Mouse (Mus musculus) embryo, embryonic 10.5 days (tissue): ENCODE results near the gene Rps26.
A peak's percentile ranks its signal among the peaks of the same experiment; 100 is the strongest.

Experiments
- DNase-seq: peaks from one replicate; pipeline ENCODE4 v3.0.0-alpha.2; 2015; ENCODE audit warnings: low spot score

Gene Rps26

DNA sequence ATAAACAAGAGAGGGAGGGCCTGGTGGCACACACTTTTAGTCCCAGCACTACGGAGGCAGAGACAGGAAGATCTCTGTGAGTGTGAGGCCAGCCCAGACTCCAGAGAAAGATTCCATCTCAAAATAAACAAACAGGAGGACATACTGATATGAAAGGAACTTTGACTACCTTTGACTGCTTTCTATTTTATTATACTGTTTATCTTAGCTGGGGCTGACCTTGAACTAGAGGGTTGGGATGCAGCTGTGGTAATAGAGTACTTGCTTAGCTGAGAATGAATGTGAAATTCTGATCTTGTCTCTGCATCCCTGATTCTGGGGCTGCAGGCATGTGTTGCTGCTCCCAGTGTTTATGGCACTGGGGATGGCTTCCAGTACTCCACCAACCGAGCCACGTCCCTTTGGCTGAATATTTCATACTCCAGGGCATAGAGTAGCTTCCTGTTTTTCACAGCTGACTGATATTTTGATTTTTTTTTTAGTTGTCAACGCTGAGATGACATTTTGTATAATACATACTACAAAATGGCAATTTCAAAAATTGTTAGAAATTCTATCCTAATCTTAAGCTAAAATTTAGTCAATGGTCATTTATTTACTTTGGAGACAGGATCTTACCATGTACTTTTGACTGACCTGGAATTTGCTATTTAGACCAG is 23.9 kb downstream of the Rps26 start:
- no peak for DNase-seq

DNA sequence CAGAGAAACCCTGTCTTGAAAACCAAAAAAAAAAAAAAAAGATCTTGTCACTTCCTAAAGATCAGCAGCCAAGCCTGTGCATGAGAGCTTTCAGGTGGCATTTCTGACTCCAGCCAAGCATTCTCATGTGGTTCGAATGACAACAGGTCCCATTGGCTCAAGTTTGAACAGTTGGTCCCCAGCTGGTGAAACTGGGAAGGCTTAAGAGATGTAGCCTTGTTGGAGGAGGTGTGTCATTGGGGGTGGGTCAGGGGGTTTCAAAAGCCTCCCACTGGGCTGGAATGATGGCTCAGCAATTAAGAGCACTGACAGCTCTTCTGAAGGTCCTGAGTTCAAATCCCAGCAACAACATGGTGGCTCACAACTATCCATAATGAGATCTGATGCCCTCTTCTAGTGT is 25.0 kb downstream of the Rps26 start:
- DNase-seq: no peak

- no peak for DNase-seq
Measured at GRCm38 (mm10) chr10:128598476-128598875, 28.1 kb downstream of the Rps26 start.

DNA sequence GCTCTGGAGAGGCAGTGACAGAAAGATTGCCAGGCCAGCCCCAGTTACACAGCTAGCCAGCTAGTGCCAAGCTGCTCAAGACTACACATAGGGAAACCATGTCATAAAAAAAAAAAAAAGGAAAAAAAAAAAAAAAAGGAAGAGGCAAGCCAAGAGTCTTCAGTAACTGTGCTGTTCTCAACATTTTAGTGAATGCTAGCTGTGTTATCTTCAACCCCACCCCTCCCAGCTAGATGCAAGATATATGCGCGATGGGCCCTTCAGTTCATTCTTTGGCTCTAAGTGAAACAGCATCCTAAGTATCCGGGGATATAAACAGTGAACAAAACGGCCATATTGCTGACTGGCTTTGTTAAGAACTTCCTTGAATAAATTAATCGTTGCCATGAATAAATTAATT is 33.8 kb downstream of the Rps26 start:
- DNase-seq: no peak

DNA sequence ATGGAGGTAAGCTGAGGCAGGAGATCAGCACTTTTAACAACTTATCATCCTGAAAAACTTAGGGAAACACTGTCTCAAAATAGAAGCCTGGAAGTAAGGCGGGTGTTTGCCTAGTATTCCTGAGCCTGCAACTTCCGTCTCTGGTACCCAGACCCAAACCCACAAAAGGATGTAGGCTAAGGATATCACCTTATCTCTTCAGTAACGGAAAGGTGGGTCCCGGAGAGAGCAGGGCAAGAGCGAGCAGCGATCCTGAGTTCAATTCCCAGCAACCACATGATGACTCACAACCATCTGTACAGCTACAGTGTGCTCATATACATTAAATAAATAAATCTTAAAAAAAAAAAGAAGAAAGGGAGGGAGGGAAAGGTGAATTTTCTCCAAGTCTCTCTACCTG is 35.1 kb downstream of the Rps26 start:
- no peak for DNase-seq

DNA sequence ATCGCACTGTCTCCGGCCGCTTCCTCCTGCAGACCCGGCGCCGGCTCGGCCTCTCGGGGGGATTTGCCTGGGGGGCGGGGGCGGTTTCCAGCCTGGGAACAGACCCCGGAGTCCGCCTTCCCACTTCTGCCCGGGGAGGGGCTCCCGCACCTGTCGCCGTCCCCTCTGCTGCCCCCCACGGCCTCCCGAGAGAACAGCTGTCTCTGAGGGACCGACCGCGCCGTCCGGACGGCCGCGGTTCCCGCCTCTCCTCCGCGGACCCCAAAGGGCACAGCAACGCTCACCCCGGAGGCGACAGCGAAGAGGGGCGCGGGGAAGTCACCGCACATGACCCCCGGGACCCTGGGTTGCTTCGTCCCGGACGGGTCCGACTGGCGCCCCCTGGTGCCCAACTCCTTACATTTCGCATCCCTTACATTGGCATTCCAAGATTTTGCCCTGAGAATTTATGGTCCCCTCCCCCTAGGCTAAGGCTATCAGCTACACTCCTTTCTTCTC is 36.3 kb downstream of the Rps26 start:
- peak; percentile 88 for DNase-seq

DNA sequence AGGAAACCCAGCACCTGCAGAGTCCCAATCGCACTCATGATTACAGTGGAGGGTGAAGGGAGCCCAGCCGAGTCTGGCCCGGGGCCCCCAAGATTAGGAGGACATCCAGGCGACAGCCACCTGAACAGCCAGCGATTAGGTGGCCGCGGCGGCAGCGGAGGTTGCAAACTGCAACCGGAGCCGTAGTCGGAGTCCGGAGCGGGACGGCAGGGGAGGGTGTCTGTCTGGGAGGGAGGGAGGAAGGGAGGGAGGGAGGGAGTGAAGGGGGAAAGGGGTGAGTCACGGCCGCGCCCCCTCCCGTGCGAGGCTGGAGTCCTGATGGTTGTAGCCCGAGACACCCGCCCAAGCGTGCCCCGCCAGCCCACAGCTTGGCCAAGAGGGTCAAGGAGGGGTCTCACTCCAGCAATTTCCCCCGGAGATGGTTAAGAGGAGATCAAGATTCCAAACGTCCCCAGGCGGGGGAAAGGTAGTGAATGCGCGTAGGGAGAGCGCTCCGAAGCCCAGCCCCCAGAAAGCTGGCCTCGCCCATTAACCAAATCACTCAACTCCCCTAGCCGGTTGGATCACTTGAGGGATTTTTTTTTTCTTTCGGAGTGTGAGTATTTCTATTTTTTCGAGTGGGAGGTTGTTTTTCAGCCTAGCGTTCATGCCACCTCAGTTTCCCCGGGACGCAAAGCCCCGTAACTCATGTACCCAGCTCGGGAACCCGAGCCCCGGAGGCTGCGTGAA is 36.9 kb downstream of the Rps26 start, which contains the start of gene Erbb3:
Erbb3 (minus strand) TSS at position 189 of the 729 bp plus-strand sequence.
- peak; percentile 78 for DNase-seq

DNA sequence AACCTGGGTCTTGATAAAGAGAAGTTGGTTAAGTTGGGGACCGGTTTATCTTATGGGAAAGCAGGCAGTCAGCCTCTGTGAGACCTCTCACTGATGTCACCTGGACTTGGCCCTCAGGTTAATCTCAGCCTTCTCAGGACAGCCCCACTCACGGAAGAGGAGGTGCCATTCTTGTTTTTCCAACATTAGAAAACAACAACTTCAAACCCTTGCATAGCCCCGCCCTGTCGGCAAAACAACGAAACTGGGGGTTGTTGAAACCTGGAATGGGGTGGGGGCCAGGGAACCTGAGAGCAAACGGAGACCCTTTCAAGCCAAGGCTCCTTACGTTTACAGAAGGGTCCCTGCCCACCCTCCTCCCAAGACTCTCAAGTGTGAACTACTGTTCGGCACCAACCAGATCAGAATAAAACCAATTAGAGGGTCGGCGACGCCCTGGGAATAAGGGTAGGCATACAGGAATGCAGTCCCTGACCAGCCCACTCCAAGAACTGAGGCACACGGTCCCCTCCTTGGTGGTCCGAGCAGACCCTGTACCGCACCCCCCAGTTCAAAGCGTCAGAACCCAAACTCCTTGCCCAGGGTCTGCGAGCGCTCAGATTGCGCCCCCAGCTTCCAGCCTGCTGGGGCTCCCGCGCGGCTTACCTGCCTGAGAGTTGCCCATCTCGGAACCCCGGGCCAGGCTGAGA is 37.6 kb downstream of the Rps26 start:
- peak; percentile 27 for DNase-seq

- DNase-seq: no peak
Measured at GRCm38 (mm10) chr10:128588136-128588535, 38.4 kb downstream of the Rps26 start.

- no peak for DNase-seq
Measured at GRCm38 (mm10) chr10:128587697-128588096, 38.9 kb downstream of the Rps26 start.

GRCm38 (mm10) chr10:128587120-128587519 is 39.4 kb downstream of the Rps26 start:
- no peak for DNase-seq

DNA sequence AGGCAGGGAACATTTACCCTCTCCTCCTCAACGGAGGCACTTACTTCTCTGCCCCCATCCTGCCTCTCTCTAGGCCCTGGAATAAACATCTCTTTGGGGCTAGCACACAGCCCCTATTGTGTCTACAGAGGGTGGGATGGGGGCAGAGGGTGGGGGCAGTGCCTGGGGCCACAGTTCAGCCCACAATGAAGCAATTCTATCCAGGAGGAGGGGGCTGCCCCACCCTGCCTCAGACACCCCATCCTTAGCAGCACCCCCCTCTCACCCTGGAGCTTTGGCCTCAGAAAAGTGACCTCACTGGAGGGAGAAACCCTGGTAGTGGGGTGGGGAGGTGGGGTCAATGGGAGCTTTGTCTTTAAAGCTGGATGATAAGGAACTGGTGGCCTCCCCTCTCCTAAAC is 40.0 kb downstream of the Rps26 start:
- no peak for DNase-seq

GRCm38 (mm10) chr10:128584386-128584785 is 42.2 kb downstream of the Rps26 start:
- peak; percentile 33 for DNase-seq

- DNase-seq: no peak
Measured at GRCm38 (mm10) chr10:128583644-128584043, 42.9 kb downstream of the Rps26 start.

DNA sequence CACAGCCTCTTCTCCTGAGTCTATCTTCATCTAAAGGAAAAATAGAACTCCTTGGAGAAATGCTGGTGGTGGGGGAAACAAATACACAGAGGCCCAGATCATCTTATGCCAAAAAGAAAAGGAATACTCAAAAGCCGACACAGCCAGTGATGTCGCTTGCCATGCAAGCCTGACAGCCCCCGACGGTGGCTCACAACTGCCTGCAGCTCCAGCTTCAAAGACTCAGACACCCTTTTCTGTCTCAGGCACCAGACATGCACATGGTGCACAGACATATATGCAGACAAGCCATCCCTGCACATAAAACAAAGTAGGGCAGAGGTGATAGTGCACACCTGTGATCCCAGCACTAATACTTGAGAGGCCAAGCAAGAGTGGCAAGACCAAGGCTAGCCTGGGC is 46.8 kb downstream of the Rps26 start:
- DNase-seq: no peak

GRCm38 (mm10) chr10:128579298-128579697 is 47.2 kb downstream of the Rps26 start:
- no peak for DNase-seq

GRCm38 (mm10) chr10:128578330-128578729 is 48.2 kb downstream of the Rps26 start:
- no peak for DNase-seq

GRCm38 (mm10) chr10:128575063-128575462 is 51.5 kb downstream of the Rps26 start:
- DNase-seq: peak; percentile 32
